Mouse (Mus musculus): ENCODE data around the gene Gys1. TPM values are rescaled to one million over a fixed set of nuclear protein-coding genes. Genes with fewer than 3 reads are reported as not detected.

Gys1 gene
- total RNA-seq (2023) = 15.2 to 18.0 TPM (median 16.1 TPM) in 4 replicates

GRCm38 (mm10) chr7:45434203-45435015 lies at the start of gene Gys1:
TSS of gene Gys1 (plus strand) at chr7:45434844.

GRCm38 (mm10) chr7:45395578-45396336 lies 38.9 kb upstream of the Gys1 start, which contains the start of gene Snrnp70:
TSS of gene Snrnp70 (minus strand) at chr7:45395742.

GRCm38 (mm10) chr7:45405091-45406075 lies 29.3 kb upstream of the Gys1 start, which contains the start of gene Kcna7:
TSS of gene Kcna7 (plus strand) at chr7:45405653.

GRCm38 (mm10) chr7:45413113-45413863 lies 21.4 kb upstream of the Gys1 start, which contains the start of gene Ntf5:
TSS of gene Ntf5 (plus strand) at chr7:45413695.

GRCm38 (mm10) chr7:45420615-45420919 lies 14.1 kb upstream of the Gys1 start, which contains the start of gene Lhb:
TSS of gene Lhb (plus strand) at chr7:45420820.

GRCm38 (mm10) chr7:45437521-45438276 lies 3.1 kb downstream of the Gys1 start, which contains the start of gene Ruvbl2:
TSS of gene Ruvbl2 (minus strand) at chr7:45438096.

GRCm38 (mm10) chr7:45459564-45460140 lies 25.0 kb downstream of the Gys1 start, which contains the start of gene Ftl1:
TSS of gene Ftl1 (minus strand) at chr7:45459884.

GRCm38 (mm10) chr7:45466283-45467089 lies 31.8 kb downstream of the Gys1 start, which contains the start of gene Bax:
TSS of gene Bax (minus strand) at chr7:45466898.

GRCm38 (mm10) chr7:45481374-45481927 lies 46.8 kb downstream of the Gys1 start, which contains the start of gene Tulp2:
TSS of gene Tulp2 (plus strand) at chr7:45481877.

GRCm38 (mm10) chr7:45486761-45487415 lies 52.2 kb downstream of the Gys1 start, which contains the start of gene Gm45808:
TSS of gene Gm45808 (minus strand) at chr7:45486811.

GRCm38 (mm10) chr7:45488293-45489204 lies 53.9 kb downstream of the Gys1 start, which contains the start of gene Dhdh:
TSS of gene Dhdh (minus strand) at chr7:45488805.

Other genes with a start within 250 kb of the Gys1 start
- 0.33 to 1.3 TPM (median 0.63 TPM) in 4 replicates for gene Ccdc155, start 230.0 kb upstream of the Gys1 start, total RNA-seq (2023)
- 0.86 to 2.6 TPM (median 1.2 TPM) in 3 of 4 replicates, not detected in the other for gene Dkkl1, start 222.7 kb upstream of the Gys1 start, total RNA-seq (2023)
- not detected in 4 replicates for gene Tead2, start 219.1 kb upstream of the Gys1 start, total RNA-seq (2023)
- gene Cd37, start 195.7 kb upstream of the Gys1 start, total RNA-seq (2023) = 1,712 to 1,809 TPM (median 1,728 TPM) in 4 replicates
- not detected in 4 replicates for gene Slc6a16, start 193.8 kb upstream of the Gys1 start, total RNA-seq (2023)
- 0.95 to 1.4 TPM (median 0.98 TPM) in 3 of 4 replicates, not detected in the other for gene Slc6a21, start 157.3 kb upstream of the Gys1 start, total RNA-seq (2023)
- 10.6 to 12.8 TPM (median 11.5 TPM) in 4 replicates for gene Trpm4, start 101.1 kb upstream of the Gys1 start, total RNA-seq (2023)
- gene Hrc, start 99.6 kb upstream of the Gys1 start, total RNA-seq (2023) = not detected in 4 replicates
- 0.21 to 0.47 TPM (median 0.43 TPM) in 3 of 4 replicates, not detected in the other for gene Ppfia3, start 67.8 kb upstream of the Gys1 start, total RNA-seq (2023)
- 1.8 to 2.4 TPM in 2 of 4 replicates, not detected in the others for gene Lin7b, start 64.3 kb upstream of the Gys1 start, total RNA-seq (2023)
- 589 to 644 TPM (median 622 TPM) in 4 replicates for gene Snrnp70, start 39.1 kb upstream of the Gys1 start, total RNA-seq (2023)
- not detected in 4 replicates for gene Kcna7, start 29.2 kb upstream of the Gys1 start, total RNA-seq (2023)
- not detected in 4 replicates for gene Ntf5, start 21.1 kb upstream of the Gys1 start, total RNA-seq (2023)
- not detected in 4 replicates for gene Lhb, start 14.0 kb upstream of the Gys1 start, total RNA-seq (2023)
- 40.7 to 51.8 TPM (median 44.5 TPM) in 4 replicates for gene Ruvbl2, start 3.3 kb downstream of the Gys1 start, total RNA-seq (2023)
- gene Ftl1, start 25.0 kb downstream of the Gys1 start, total RNA-seq (2023) = 663 to 714 TPM (median 691 TPM) in 4 replicates
- gene Bax, start 32.1 kb downstream of the Gys1 start, total RNA-seq (2023) = 111 to 118 TPM (median 114 TPM) in 4 replicates
- gene Tulp2, start 47.0 kb downstream of the Gys1 start, total RNA-seq (2023) = not detected in 4 replicates
- 0.98 to 2.1 TPM in 2 of 4 replicates, not detected in the others for gene Gm45808, start 52.0 kb downstream of the Gys1 start, total RNA-seq (2023)
- gene Dhdh, start 54.0 kb downstream of the Gys1 start, total RNA-seq (2023) = 2.7 to 4.4 TPM (median 3.5 TPM) in 4 replicates
- gene Nucb1, start 75.6 kb downstream of the Gys1 start, total RNA-seq (2023) = 71.0 to 90.0 TPM (median 76.5 TPM) in 4 replicates
- gene Ppp1r15a, start 91.4 kb downstream of the Gys1 start, total RNA-seq (2023) = 1,459 to 1,639 TPM (median 1,567 TPM) in 4 replicates
- 1.4 to 3.1 TPM (median 2.0 TPM) in 4 replicates for gene Plekha4, start 91.5 kb downstream of the Gys1 start, total RNA-seq (2023)
- not detected in 4 replicates for gene Hsd17b14, start 120.0 kb downstream of the Gys1 start, total RNA-seq (2023)
- gene Bcat2, start 135.3 kb downstream of the Gys1 start, total RNA-seq (2023) = 29.0 to 35.7 TPM (median 34.2 TPM) in 4 replicates
- not detected in 4 replicates for gene Fgf21, start 180.6 kb downstream of the Gys1 start, total RNA-seq (2023)
- not detected in 4 replicates for gene Fut1, start 182.4 kb downstream of the Gys1 start, total RNA-seq (2023)
- not detected in 4 replicates for gene Izumo1, start 187.0 kb downstream of the Gys1 start, total RNA-seq (2023)
- gene Rasip1, start 192.6 kb downstream of the Gys1 start, total RNA-seq (2023) = 0.18 to 0.36 TPM (median 0.26 TPM) in 4 replicates
- gene Mamstr, start 205.1 kb downstream of the Gys1 start, total RNA-seq (2023) = not detected in 4 replicates
- gene Fut2, start 231.6 kb downstream of the Gys1 start, total RNA-seq (2023) = not detected in 4 replicates
- not detected in 4 replicates for gene Ntn5, start 249.2 kb downstream of the Gys1 start, total RNA-seq (2023)